Mouse (Mus musculus) lung, embryonic 14.5 days (tissue): Measurements from ENCODE around the gene Gm20388. TPM values are rescaled to one million over a fixed set of nuclear protein-coding genes. Genes with fewer than 3 reads are reported as not detected.

Experiments used
- ATAC-seq: fragments of 200-750 bp; cut with Nextera tagmentation; 2 replicates; pipeline ENCODE4 v1.8.0; 2017; ENCODE audit warnings: mild to moderate bottlenecking, moderate TSS enrichment, moderate library complexity; ENCODE audit not compliant: insufficient read depth
- DNase-seq: peaks from one replicate; pipeline ENCODE4 v3.0.0-alpha.2; 2015
- H3K27ac ChIP-seq: fragments of 300-500 bp; sonication (generic); 2 replicates; pipeline ENCODE4 v1.5.1; 2014; ENCODE audit warnings: low read depth, mild to moderate bottlenecking, moderate library complexity
- H3K27me3 ChIP-seq: fragments of 300-500 bp; sonication (generic); 2 replicates; pipeline ENCODE4 v1.6.1; 2014; ENCODE audit warnings: low read length, control low read depth; ENCODE audit not compliant: insufficient read depth
- H3K36me3 ChIP-seq: fragments of 300-500 bp; sonication (generic); 2 replicates; pipeline ENCODE4 v1.6.1; 2014; ENCODE audit warnings: control low read depth; ENCODE audit not compliant: insufficient read depth
- H3K4me1 ChIP-seq: fragments of 300-500 bp; sonication (generic); 2 replicates; pipeline ENCODE4 v1.6.1; 2014; ENCODE audit warnings: antibody characterized with exemption, control low read depth; ENCODE audit not compliant: insufficient read depth
- H3K4me2 ChIP-seq: fragments of 300-500 bp; sonication (generic); 2 replicates; pipeline ENCODE4 v1.6.1; 2014; ENCODE audit warnings: mild to moderate bottlenecking
- H3K4me3 ChIP-seq: fragments of 300-500 bp; sonication (generic); 2 replicates; pipeline ENCODE4 v1.5.1; 2014; ENCODE audit warnings: low read depth, low read length
- H3K9ac ChIP-seq: fragments of 300-500 bp; sonication (generic); 2 replicates; pipeline ENCODE4 v1.6.1; 2014
- H3K9me3 ChIP-seq: fragments of 300-500 bp; sonication (generic); 2 replicates; pipeline ENCODE4 v1.6.1; 2016; ENCODE audit warnings: low read depth, low read length, control low read depth
- CTCF ChIP-seq: IDR thresholded peaks from 2 replicates; pipeline ENCODE4 v1.5.1; 2016; ENCODE audit warnings: antibody characterized with exemption, low read depth
- WGBS: fragments of 180-500 bp; shearing (Covaris S2); extraction: QIAGEN DNeasy Blood & Tissue Kit; methylation state at CpG from one replicate; pipeline ENCODE4 v1.1.7; 2014; 5-methylcytosine and 5-hydroxymethylcytosine counted together
- polyA plus RNA-seq: library from polyadenylated mRNA; unstranded; fragments of >200 nt; fragmentation: Nextera tagmentation; extraction: Ambion mirVana; gene quantifications from 2 replicates; pipeline ENCODE4 v1.2.1, GENCODE M21; 2014

Gene Gm20388
- polyA plus RNA-seq, 1 experiment from 2014 or later, result not detected

DNA sequence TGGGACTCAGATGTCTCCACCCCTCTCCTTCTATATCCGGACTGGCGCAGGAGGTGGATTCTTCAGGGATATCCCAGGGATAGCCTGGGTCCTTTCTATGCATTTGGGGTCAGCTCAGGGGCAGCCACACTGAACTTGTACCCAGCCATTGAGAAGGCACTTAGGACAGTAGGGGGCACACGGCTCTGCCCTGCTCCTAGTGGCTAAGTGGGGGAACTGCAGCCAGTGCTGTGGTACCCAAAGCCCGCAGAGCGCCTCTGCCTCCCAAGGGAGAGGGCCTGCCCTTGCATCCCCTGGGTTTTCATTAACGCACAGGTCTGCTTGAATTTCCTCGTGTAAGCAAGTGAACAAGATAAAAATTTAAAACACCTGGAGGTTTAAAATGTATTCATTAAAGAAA lies 1324.3 kb downstream of the Gm20388 start:
- TF ChIP-seq CTCF, result peak; percentile 87
- Histone ChIP-seq H3K4me2 (no peak overlapping the region), H3K27me3 (no peaks in the 10 kb centered on the region), H3K27ac (no peak overlapping the region), H3K9ac (no peak overlapping the region), H3K36me3 (no peaks in the 10 kb centered on the region), H3K4me3 (no peak overlapping the region), H3K4me1 (no peaks in the 10 kb centered on the region; the same call in 1 of the 2 replicates), H3K9me3 (no peaks in the 10 kb centered on the region)
- DNase-seq (peak; percentile 60), ATAC-seq (no peak)
- WGBS, result 68% methylated on average over 7 of the region's 7 CpGs

DNA sequence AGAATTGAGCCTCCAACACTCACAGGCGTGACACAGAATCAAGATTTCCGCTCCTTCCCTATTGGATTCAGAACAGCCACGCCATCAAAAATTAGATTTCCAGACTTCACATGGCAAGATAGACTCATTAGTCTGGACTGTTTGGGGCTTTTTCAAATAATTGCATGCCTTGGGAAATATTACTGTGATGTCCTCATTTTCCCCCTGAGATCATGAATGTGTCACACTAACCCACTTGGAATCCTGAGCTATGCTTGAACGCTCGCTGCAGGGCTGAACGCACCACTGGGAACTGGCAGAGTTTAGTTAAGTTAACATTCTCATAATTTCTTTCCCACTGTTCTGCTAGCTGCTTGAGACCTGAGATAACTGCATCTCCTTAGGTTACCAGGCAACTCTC lies 1329.0 kb downstream of the Gm20388 start:
- TF ChIP-seq CTCF, result no peak
- H3K36me3 ChIP-seq, result no peaks in the 10 kb centered on the region
- H3K9me3 ChIP-seq, result no peaks in the 10 kb centered on the region
- H3K4me1 ChIP-seq, result peaks cover 10% of the 10 kb centered on the region
- H3K27me3 ChIP-seq, result no peaks in the 10 kb centered on the region
- ATAC-seq (no peak), DNase-seq (no peak)
- no peak overlapping the region for H3K4me2 ChIP-seq
- no peak overlapping the region for H3K27ac ChIP-seq
- WGBS, result 82% methylated on average over 6 of the region's 6 CpGs
- no peak overlapping the region for H3K9ac ChIP-seq
- H3K4me3 ChIP-seq, result no peak overlapping the region

- ATAC-seq, result peak; percentile 89
These were observed 1331.3 kb downstream of the Gm20388 start for GRCm38 (mm10) chr8:121241761-121242552.

DNA sequence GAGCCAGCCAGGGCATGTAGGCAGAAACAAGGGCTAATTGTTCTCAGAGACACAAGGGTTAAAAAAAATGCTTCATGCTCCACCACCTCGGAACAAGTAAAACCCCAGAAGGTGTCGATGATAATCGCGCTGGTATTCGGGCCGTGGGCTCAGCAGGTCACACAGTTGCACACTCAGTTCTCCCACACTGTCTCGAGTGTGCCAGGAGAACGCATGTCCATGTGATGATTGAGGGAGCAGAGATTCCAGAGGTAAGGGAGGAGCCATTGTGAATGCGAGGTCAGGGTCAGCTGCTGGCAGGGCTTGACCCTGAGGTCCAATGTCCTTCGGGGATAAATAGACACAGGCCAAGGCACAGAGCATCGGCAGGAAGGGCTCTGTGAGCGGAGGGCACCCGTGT lies 1332.0 kb downstream of the Gm20388 start:
- no peak for DNase-seq
- H3K4me1 ChIP-seq, result peaks cover 10% of the 10 kb centered on the region
- H3K9me3 ChIP-seq, result no peaks in the 10 kb centered on the region
- ATAC-seq, result no peak
- no peak overlapping the region for H3K4me3 ChIP-seq
- H3K4me2 ChIP-seq, result no peak overlapping the region
- H3K27ac ChIP-seq, result no peak overlapping the region
- no peak for TF ChIP-seq CTCF
- no peak overlapping the region for H3K9ac ChIP-seq
- H3K36me3 ChIP-seq, result no peaks in the 10 kb centered on the region
- 21% methylated on average over 13 of the region's 13 CpGs for WGBS
- no peaks in the 10 kb centered on the region for H3K27me3 ChIP-seq

More at GRCm38 (mm10) chr8:121241761-121242552, 1331.3 kb downstream of the Gm20388 start:
- no peak; the same call in 1 of the 2 replicates for TF ChIP-seq CTCF
- Histone ChIP-seq H3K36me3 (no peaks in the 10 kb centered on the region), H3K4me2 (peak overlapping the region; percentile 33), H3K9me3 (no peaks in the 10 kb centered on the region), H3K27ac (peak overlapping the region; percentile 71), H3K27me3 (no peaks in the 10 kb centered on the region), H3K9ac (peak overlapping the region; percentile 17; the same call in 1 of the 2 replicates), H3K4me3 (no peak overlapping the region), H3K4me1 (peaks cover 10% of the 10 kb centered on the region)
- peak; percentile 90 for DNase-seq
- WGBS, result 10% methylated on average over 14 of the region's 14 CpGs

DNA sequence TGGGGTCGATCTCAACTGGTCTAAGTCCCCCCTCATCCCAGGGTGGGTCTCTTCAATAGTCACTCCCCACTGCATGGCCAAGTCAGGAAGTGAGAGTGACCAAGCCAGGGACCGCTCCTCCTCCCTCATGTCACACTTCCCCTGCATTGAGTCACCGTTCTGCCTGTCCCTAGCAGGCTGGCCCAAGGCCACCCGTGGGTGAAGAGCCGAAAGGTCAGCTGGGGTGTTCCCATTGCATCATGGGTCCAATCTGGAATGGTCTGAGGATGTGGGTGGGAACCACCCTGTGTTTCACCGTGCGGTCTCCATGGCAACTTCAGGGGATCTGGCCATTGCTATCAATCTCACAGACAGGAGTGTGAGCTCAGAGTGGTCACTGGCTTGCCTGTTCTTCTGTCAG lies 1338.2 kb downstream of the Gm20388 start:
- Histone ChIP-seq H3K9ac (no peak overlapping the region), H3K9me3 (no peaks in the 10 kb centered on the region), H3K4me1 (no peaks in the 10 kb centered on the region), H3K36me3 (no peaks in the 10 kb centered on the region), H3K27me3 (peaks cover 25% of the 10 kb centered on the region; the same call in 1 of the 2 replicates), H3K4me2 (no peak overlapping the region), H3K4me3 (no peak overlapping the region), H3K27ac (no peak overlapping the region)
- WGBS, result 62% methylated on average over 7 of the region's 7 CpGs
- TF ChIP-seq CTCF, result no peak
- ATAC-seq (no peak), DNase-seq (no peak)

- no peak overlapping the region for H3K4me3 ChIP-seq
- 89% methylated on average over 1 of the region's 1 CpGs for WGBS
These were observed 1338.8 kb downstream of the Gm20388 start for GRCm38 (mm10) chr8:121249433-121249832.

GRCm38 (mm10) chr8:121251089-121251488 lies 1340.4 kb downstream of the Gm20388 start:
- H3K4me2 ChIP-seq, result no peak overlapping the region
- ATAC-seq, result no peak
- no peak for DNase-seq
- no peaks in the 10 kb centered on the region for H3K36me3 ChIP-seq
- no peaks in the 10 kb centered on the region for H3K9me3 ChIP-seq
- no peak overlapping the region for H3K4me3 ChIP-seq
- H3K27ac ChIP-seq, result no peak overlapping the region
- 29% methylated on average over 11 of the region's 11 CpGs for WGBS
- no peak for TF ChIP-seq CTCF
- no peak overlapping the region for H3K9ac ChIP-seq
- H3K27me3 ChIP-seq, result peaks cover 35% of the 10 kb centered on the region; the same call in 1 of the 2 replicates
- no peaks in the 10 kb centered on the region for H3K4me1 ChIP-seq

More at GRCm38 (mm10) chr8:121249433-121249832, 1338.8 kb downstream of the Gm20388 start:
- no peak for DNase-seq
- TF ChIP-seq CTCF, result no peak
- ATAC-seq, result no peak
- Histone ChIP-seq H3K4me2 (no peak overlapping the region), H3K27ac (no peak overlapping the region), H3K9ac (no peak overlapping the region), H3K27me3 (peaks cover 28% of the 10 kb centered on the region; the same call in 1 of the 2 replicates), H3K36me3 (no peaks in the 10 kb centered on the region), H3K4me1 (no peaks in the 10 kb centered on the region), H3K9me3 (no peaks in the 10 kb centered on the region)
